Mouse (Mus musculus): Measurements from ENCODE around the gene Gm11639. TPM values are rescaled to one million over a fixed set of nuclear protein-coding genes. Genes with fewer than 3 reads are reported as not detected.

The Gm11639 gene
- polyA plus RNA-seq, 1 experiment, result not detected

DNA sequence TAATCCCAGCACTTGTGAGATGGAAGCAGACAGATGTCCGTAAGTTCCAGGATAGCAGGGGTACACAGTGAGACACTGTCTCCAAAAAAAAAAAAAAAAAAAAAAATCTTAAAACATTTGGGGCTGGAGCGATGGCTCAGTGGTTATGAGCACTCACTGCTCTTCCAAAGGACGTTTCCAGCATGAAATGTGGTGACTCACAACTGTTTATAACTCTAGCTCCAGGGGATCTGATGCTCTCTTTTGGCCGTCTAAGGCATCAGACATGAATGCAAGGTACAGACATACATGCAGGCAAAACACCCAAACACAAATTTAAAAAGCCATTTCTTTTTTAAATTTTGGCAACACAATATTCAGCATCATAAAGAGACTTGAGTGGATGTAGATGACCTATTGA, 12.1 kb upstream of the Gm11639 start:
- no peaks in the 10 kb centered on the region for H3K9me3 ChIP-seq
- H3K27me3 ChIP-seq (replicated peaks), result no peaks in the 10 kb centered on the region
- no peak for TF ChIP-seq FLI1 (IDR thresholded peaks at IDR 0.05; ENCODE audit: low read length)
- no peak for TF ChIP-seq GATA1 (IDR thresholded peaks at IDR 0.05; ENCODE audit: borderline replicate concordance, low read length)
- H3K36me3 ChIP-seq (replicated peaks; ENCODE audit: low read length), result peaks cover 62% of the 10 kb centered on the region
- H3K4me3 ChIP-seq (replicated peaks), result no peak overlapping the region
- H3K4me1 ChIP-seq, result peaks cover 73% of the 10 kb centered on the region

DNA sequence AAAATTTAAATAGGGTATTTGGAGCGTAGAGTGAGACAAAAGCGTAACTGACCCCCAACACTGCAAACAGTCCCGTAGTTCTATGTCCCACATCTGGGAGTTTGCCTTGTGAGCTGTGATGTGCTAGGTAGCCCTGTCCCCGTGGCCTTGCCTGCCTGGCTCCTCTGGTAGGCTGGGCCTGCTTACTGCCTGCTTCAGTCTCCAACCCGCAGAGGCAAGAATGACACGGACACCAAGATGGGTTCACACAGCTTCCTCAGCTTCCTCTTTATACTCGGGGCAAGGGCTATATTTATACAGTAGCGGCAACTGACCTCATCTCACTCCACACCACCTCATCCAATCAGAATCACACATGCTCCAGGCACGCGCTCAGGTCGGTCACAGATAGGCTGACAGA, 10.7 kb upstream of the Gm11639 start:
- no peaks in the 10 kb centered on the region for H3K27me3 ChIP-seq (replicated peaks)
- H3K36me3 ChIP-seq (replicated peaks; ENCODE audit: low read length), result peaks cover 48% of the 10 kb centered on the region
- peaks cover 60% of the 10 kb centered on the region for H3K4me1 ChIP-seq
- no peaks in the 10 kb centered on the region for H3K9me3 ChIP-seq
- no peak overlapping the region for H3K4me3 ChIP-seq (replicated peaks)
- TF ChIP-seq FLI1 (IDR thresholded peaks at IDR 0.05; ENCODE audit: low read length), result no peak
- no peak for TF ChIP-seq GATA1 (IDR thresholded peaks at IDR 0.05; ENCODE audit: borderline replicate concordance, low read length)

DNA sequence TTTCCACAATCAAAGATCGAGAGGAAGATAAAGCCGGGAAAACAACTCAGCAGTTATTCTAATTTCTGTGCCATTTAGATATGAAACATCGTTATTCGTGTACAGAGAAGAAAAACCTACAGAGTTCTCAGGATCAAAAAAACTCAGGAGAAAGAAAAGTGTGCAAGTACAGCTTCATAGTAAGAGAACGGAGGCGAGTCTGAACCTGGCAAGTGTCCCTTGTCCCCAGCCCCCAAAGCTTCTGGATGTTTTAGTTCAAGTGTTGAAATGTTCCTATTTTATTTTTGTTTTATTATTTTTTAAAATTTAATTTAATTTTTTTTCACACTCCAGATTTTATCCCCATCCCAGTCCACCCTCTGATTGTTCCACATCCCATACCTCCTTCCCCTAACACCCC, 7.7 kb downstream of the Gm11639 start:
- no peak overlapping the region for H3K4me3 ChIP-seq (replicated peaks)

DNA sequence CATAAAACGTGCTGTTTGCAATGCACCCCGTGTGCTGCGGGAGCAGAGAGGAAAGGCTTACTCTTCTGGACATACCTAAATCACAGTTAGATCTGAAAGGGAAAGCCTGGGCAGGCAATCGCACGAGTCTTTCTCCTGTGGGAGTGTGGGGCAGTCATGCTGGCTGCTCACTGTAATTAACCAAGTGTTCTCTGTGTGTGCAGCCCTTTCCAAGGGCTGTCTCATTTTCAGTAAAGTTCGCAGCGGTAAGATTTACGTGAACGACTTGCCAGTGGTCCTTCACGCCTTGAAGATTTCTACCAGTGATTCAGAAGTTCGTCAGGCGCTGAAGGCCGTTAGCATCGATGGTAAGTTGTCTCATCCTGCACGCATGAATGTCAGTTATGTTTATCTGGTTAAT, 18.6 kb downstream of the Gm11639 start:
- Histone ChIP-seq H3K36me3 (replicated peaks; ENCODE audit: low read length) (no peaks in the 10 kb centered on the region), H3K4me3 (replicated peaks) (no peak overlapping the region), H3K9me3 (no peaks in the 10 kb centered on the region), H3K4me1 (no peaks in the 10 kb centered on the region), H3K27me3 (replicated peaks) (no peaks in the 10 kb centered on the region)
- no peak for TF ChIP-seq FLI1 (IDR thresholded peaks at IDR 0.05; ENCODE audit: low read length)
- no peak for TF ChIP-seq GATA1 (IDR thresholded peaks at IDR 0.05; ENCODE audit: borderline replicate concordance, low read length)

More for the DNA sequence above, 7.7 kb downstream of the Gm11639 start:
- peaks cover 8% of the 10 kb centered on the region; the same call in 1 of the 2 replicates for H3K4me1 ChIP-seq
- H3K36me3 ChIP-seq (replicated peaks; ENCODE audit: low read length), result no peaks in the 10 kb centered on the region
- H3K27me3 ChIP-seq (replicated peaks), result peaks cover 3% of the 10 kb centered on the region
- H3K9me3 ChIP-seq, result peaks cover 4% of the 10 kb centered on the region
- TF ChIP-seq FLI1 (IDR thresholded peaks at IDR 0.05; ENCODE audit: low read length) (no peak), GATA1 (IDR thresholded peaks at IDR 0.05; ENCODE audit: borderline replicate concordance, low read length) (no peak)

DNA sequence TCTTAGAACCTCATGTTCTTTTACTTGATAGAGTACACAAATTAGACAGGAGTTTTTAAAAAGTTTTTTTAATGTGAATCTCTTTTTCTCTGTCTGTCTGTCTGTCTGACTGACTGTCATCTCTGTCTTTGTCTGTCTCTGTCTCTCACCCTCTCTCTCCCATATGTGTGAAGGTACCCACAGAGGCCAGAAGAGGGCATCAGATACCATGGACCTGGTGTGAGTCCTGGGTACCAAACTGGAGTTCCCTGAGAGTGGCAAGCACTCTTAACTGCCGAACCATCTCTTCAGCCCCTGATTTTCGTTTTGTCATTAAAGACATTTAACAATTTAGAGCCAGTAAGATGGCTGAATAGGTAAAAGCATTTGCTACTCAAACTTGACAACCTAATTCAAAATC, 21.6 kb downstream of the Gm11639 start:
- H3K4me3 ChIP-seq (replicated peaks), result no peak overlapping the region
- H3K9me3 ChIP-seq, result no peaks in the 10 kb centered on the region
- H3K4me1 ChIP-seq, result no peaks in the 10 kb centered on the region
- TF ChIP-seq FLI1 (IDR thresholded peaks at IDR 0.05; ENCODE audit: low read length) (no peak), GATA1 (IDR thresholded peaks at IDR 0.05; ENCODE audit: borderline replicate concordance, low read length) (no peak)
- no peaks in the 10 kb centered on the region for H3K36me3 ChIP-seq (replicated peaks; ENCODE audit: low read length)
- H3K27me3 ChIP-seq (replicated peaks), result peaks cover 4% of the 10 kb centered on the region

DNA sequence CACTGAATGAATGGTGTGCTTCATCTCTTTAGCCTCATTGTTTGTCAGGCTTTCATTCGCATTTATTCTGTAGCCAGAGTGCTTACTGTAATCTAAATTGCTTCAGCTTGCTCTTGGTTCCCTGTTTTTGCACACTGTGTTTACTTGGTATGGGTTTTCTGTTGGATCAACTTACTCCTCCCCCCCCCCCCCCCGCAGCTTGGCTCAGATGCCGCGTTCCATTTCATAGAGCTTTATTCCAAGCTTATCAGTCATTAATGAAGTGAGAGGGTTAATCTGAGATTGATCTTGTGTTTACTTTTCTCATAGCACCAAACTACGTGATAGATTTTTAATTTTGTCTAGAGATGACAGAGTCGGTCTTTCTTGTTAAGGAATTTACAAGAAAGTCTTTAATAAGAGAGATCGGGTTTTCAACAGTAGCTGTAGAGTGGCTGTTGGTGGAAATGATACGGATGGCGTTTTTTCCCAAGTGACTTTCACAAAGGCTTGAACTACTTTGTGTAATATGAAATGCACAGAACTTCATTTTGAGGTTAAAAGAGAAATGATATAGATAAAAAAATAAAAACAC, 59.6 kb downstream of the Gm11639 start:
- Histone ChIP-seq H3K27me3 (replicated peaks) (no peaks in the 10 kb centered on the region), H3K4me1 (no peaks in the 10 kb centered on the region), H3K36me3 (replicated peaks; ENCODE audit: low read length) (no peaks in the 10 kb centered on the region), H3K9me3 (peaks cover 8% of the 10 kb centered on the region), H3K4me3 (replicated peaks) (no peak overlapping the region)
- no peak for TF ChIP-seq GATA1 (IDR thresholded peaks at IDR 0.05; ENCODE audit: borderline replicate concordance, low read length)
- TF ChIP-seq FLI1 (IDR thresholded peaks at IDR 0.05; ENCODE audit: low read length), result no peak

DNA sequence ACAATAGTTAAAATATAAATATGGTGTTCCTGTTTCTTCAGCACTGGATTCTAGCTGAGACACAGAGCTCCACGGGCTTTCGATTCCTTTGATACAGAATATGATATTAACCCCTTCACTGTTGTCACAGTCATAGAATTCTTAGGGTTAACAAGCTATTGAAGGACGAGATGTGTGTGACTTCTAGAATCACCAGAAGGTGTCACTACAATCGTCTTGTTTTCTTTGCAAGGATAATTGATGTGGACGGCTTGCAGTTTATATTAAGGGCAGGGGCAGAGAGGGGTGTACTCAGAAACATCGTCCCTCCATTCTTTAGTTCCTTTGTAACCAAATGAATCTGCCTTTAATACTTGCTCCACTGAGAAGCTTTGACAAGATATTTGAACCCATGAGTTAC, 80.3 kb downstream of the Gm11639 start:
- no peak overlapping the region for H3K4me3 ChIP-seq (replicated peaks)
- no peaks in the 10 kb centered on the region for H3K9me3 ChIP-seq
- H3K36me3 ChIP-seq (replicated peaks; ENCODE audit: low read length), result no peaks in the 10 kb centered on the region
- H3K27me3 ChIP-seq (replicated peaks), result no peaks in the 10 kb centered on the region
- TF ChIP-seq GATA1 (IDR thresholded peaks at IDR 0.05; ENCODE audit: borderline replicate concordance, low read length) (no peak), FLI1 (IDR thresholded peaks at IDR 0.05; ENCODE audit: low read length) (no peak)
- H3K4me1 ChIP-seq, result no peaks in the 10 kb centered on the region

DNA sequence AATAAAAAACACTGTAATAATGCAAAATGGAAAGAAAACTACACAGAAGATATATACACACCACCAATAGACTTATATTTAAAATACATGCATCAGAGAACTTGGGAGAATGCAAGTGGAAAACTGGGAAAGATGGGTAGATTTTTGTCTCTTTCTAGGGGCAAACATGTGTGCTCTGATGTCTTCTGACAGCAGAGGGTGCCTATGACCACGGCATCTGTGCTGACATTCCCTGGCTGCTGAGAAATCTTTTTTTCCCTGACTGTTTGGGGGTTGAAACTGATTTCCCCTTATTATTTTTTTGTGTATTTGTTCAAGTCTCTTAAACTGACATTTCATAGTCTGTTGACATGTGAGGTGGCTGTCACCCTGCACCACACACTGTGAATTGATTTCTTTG, 81.6 kb downstream of the Gm11639 start:
- Histone ChIP-seq H3K4me1 (no peaks in the 10 kb centered on the region), H3K9me3 (no peaks in the 10 kb centered on the region), H3K36me3 (replicated peaks; ENCODE audit: low read length) (no peaks in the 10 kb centered on the region), H3K4me3 (replicated peaks) (no peak overlapping the region), H3K27me3 (replicated peaks) (peaks cover 2% of the 10 kb centered on the region)
- no peak for TF ChIP-seq GATA1 (IDR thresholded peaks at IDR 0.05; ENCODE audit: borderline replicate concordance, low read length)
- TF ChIP-seq FLI1 (IDR thresholded peaks at IDR 0.05; ENCODE audit: low read length), result no peak

DNA sequence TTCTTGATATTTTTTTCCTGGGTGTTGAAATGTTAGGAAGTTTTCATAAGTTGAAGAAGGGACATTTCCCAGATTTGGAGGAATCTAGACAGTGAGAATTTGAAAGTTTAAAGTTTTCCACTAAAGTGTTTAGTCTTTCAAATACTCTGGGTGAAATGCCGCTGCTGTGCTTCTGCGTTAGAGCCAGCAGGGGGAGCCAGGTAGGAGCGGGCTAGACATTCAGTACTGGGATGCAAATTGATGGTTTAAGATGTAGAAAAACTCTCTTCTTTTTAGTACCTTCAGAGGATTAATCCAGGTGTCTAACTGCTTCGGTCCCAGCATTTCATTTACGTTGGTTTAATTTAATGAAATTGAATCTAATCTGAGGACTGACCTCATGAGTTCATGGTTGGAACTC, 82.6 kb downstream of the Gm11639 start:
- TF ChIP-seq GATA1 (IDR thresholded peaks at IDR 0.05; ENCODE audit: borderline replicate concordance, low read length), result no peak
- TF ChIP-seq FLI1 (IDR thresholded peaks at IDR 0.05; ENCODE audit: low read length), result no peak
- Histone ChIP-seq H3K4me1 (no peaks in the 10 kb centered on the region), H3K4me3 (replicated peaks) (no peak overlapping the region), H3K27me3 (replicated peaks) (peaks cover 2% of the 10 kb centered on the region), H3K9me3 (no peaks in the 10 kb centered on the region), H3K36me3 (replicated peaks; ENCODE audit: low read length) (no peaks in the 10 kb centered on the region)

DNA sequence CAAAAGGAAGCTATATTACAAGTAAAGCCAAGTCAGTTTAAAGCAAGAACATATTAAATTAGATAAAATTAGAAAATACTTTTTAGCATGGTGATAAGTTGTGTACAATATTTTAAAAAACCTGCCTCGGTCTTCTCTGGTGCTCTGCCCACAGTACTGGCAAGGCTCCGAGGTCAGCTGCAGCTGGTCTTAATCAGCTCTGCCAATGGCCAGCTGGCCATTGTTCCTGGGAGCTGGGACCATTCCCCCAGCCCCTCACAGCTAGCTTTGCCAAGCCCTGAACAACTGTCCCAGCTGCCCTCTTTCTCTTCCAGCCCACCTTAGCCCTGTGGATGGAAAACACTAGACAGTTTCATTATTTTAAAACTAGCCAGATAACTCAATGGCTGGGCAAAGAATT, 93.3 kb downstream of the Gm11639 start:
- H3K9me3 ChIP-seq, result no peaks in the 10 kb centered on the region
- H3K4me1 ChIP-seq, result no peaks in the 10 kb centered on the region
- no peak overlapping the region for H3K4me3 ChIP-seq (replicated peaks)
- no peaks in the 10 kb centered on the region for H3K27me3 ChIP-seq (replicated peaks)
- H3K36me3 ChIP-seq (replicated peaks; ENCODE audit: low read length), result no peaks in the 10 kb centered on the region
- TF ChIP-seq GATA1 (IDR thresholded peaks at IDR 0.05; ENCODE audit: borderline replicate concordance, low read length) (no peak), FLI1 (IDR thresholded peaks at IDR 0.05; ENCODE audit: low read length) (no peak)

DNA sequence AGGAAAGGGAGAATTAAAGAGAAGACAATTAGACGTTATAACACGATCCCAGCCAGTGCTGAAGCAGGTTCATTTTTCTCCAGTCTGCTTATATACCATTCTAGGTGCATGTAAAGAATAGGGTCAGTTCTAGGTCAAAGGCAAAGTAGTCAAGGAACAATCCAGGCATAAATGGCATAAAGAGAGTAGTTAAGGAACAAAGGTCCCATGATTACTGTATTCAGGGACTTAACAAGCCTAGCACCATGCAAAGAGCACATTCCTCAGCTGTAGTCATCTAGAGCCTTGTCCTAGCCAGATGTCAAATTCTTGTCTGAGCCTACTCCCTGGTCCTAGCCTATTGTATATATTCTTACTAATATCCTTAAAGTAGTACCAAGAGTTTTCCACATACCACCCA, 259.2 kb downstream of the Gm11639 start:
- TF ChIP-seq GATA1 (IDR thresholded peaks at IDR 0.05; ENCODE audit: borderline replicate concordance, low read length) (no peak), FLI1 (IDR thresholded peaks at IDR 0.05; ENCODE audit: low read length) (no peak)
- Histone ChIP-seq H3K9me3 (no peaks in the 10 kb centered on the region), H3K36me3 (replicated peaks; ENCODE audit: low read length) (no peaks in the 10 kb centered on the region), H3K4me1 (no peaks in the 10 kb centered on the region), H3K27me3 (replicated peaks) (peaks cover 2% of the 10 kb centered on the region), H3K4me3 (replicated peaks) (no peak overlapping the region)

Data from megakaryocyte, embryonic 14.5 days (primary cell).